Mouse (Mus musculus): ENCODE measurements around the gene Srebf1. TPM values are rescaled to one million over a fixed set of nuclear protein-coding genes. Genes with fewer than 3 reads are reported as not detected.

The Srebf1 gene
- polyA plus RNA-seq, 1 experiment, result 37.3 TPM

DNA sequence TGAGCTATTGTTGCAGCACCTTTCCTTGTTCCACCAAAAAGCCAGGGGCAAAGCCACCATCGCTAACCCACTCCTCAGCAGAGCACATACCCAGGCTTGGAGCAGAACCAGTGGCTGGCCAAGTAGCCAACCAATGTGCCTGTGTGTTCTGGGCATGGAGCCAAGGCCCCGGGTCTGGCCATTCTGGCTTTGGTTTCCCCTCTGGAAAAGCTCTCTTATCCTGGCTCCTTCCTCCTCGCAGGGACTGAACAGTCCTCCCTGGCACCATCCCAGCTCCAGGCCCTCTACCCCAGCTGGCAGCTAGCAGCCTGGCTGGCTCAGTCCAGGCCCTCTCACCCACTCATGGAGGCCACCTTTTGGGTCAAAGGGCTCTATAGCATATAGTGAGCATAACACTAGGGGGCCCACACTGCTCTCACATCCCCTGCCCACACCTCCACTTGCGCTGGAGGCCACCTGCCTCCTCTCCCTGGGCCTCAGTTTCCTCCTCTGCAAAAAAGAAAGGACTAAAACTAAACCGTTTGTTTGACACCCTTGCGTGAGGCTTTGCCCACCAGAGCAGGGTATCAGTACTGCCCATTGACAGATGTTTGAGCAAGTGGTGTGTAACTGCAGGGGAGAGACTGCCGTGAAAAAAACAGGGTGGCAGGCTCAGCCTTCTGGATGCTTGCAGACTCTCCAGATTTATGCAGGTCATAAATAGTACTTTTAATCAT lies 13.0 kb downstream of the Srebf1 start:
- 29% methylated on average over 7 of the region's 7 CpGs for WGBS
- H3K4me1 ChIP-seq (ENCODE audit: control insufficient read depth, insufficient read depth, low read length), result peaks cover 12% of the 10 kb centered on the region; the same call in 1 of the 2 replicates
- H3K4me3 ChIP-seq (replicated peaks; ENCODE audit: control insufficient read depth, low read depth, low read length), result peak overlapping the region; percentile 5
- H3K27ac ChIP-seq (ENCODE audit: control insufficient read depth, insufficient read depth, low read depth, low read length, poor library complexity), result no peak overlapping the region
- TF ChIP-seq POLR2A (IDR thresholded peaks at IDR 0.05; ENCODE audit: borderline replicate concordance, control insufficient read depth, low read depth, low read length) (no peak), CTCF (IDR thresholded peaks at IDR 0.05; ENCODE audit: control insufficient read depth, insufficient read depth, low read length) (no peak)

DNA sequence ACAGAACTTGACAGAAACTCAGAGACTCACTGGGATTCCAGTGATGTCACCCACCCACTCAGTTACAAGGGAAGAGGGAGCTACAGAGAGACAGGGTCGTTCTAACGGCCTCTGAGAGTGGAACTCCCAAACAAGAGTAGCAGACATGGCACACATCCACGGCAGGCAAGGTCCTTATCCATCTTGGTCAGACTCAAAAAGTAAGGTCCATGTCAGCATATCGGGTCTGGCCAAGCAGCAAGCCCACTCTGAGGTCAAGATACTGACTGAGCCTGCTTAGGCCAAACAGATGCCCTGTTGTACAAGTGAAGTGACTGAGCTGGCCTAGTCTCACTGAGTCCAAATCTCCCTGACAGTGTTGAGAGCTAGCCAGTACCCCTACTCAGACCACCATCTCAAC lies 13.7 kb downstream of the Srebf1 start:
- Histone ChIP-seq H3K4me3 (replicated peaks; ENCODE audit: control insufficient read depth, low read depth, low read length) (no peak overlapping the region), H3K4me1 (ENCODE audit: control insufficient read depth, insufficient read depth, low read length) (peaks cover 12% of the 10 kb centered on the region; the same call in 1 of the 2 replicates), H3K27ac (ENCODE audit: control insufficient read depth, insufficient read depth, low read depth, low read length, poor library complexity) (no peak overlapping the region)
- WGBS, result 63% methylated on average over 4 of the region's 4 CpGs
- TF ChIP-seq CTCF (IDR thresholded peaks at IDR 0.05; ENCODE audit: control insufficient read depth, insufficient read depth, low read length), result no peak
- TF ChIP-seq POLR2A (IDR thresholded peaks at IDR 0.05; ENCODE audit: borderline replicate concordance, control insufficient read depth, low read depth, low read length), result no peak

DNA sequence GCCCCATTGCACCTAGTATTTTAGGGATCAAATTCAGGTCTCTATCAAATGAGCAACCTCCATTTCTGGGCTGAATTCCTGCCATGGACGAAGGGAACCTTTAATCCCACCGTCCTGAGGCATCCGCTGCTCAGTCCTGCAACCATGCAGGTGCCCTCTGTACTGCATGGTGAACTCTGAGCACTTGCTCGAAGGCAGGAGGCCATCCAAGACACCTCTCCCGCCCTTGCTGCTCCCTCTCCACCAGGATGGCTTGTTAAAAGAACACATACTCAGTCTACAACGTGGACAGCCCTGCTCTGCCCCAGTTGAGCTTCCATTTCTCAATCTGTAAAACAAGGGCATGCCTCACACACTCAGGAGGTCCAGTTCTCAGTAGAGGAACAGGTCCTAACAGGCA lies 14.2 kb downstream of the Srebf1 start:
- peaks cover 12% of the 10 kb centered on the region; the same call in 1 of the 2 replicates for H3K4me1 ChIP-seq (ENCODE audit: control insufficient read depth, insufficient read depth, low read length)
- WGBS, result 76% methylated on average over 6 of the region's 6 CpGs
- H3K4me3 ChIP-seq (replicated peaks; ENCODE audit: control insufficient read depth, low read depth, low read length), result no peak overlapping the region
- no peak overlapping the region for H3K27ac ChIP-seq (ENCODE audit: control insufficient read depth, insufficient read depth, low read depth, low read length, poor library complexity)
- TF ChIP-seq POLR2A (IDR thresholded peaks at IDR 0.05; ENCODE audit: borderline replicate concordance, control insufficient read depth, low read depth, low read length), result no peak
- no peak for TF ChIP-seq CTCF (IDR thresholded peaks at IDR 0.05; ENCODE audit: control insufficient read depth, insufficient read depth, low read length)

DNA sequence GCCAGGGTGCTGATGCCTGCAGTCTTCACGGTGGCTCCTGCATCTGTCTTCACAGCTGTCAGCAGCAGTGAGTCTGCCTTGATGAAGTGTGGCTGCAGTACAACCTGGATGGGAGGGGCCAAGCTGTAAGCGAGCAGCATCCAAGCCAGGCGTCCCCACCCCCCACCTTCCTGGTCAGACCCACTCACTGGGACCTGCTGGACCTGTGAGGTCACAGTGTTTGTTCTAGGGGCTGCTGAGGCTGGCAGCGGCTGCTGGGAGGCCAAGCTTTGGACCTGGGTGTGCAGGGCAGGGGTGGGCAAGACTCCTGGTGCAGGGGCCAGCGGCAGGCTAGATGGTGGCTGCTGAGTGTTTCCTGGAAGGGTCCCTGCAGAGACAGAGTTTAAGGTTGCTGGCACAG lies 16.2 kb downstream of the Srebf1 start:
- Histone ChIP-seq H3K27ac (ENCODE audit: control insufficient read depth, insufficient read depth, low read depth, low read length, poor library complexity) (no peak overlapping the region), H3K4me3 (replicated peaks; ENCODE audit: control insufficient read depth, low read depth, low read length) (no peak overlapping the region), H3K4me1 (ENCODE audit: control insufficient read depth, insufficient read depth, low read length) (peaks cover 11% of the 10 kb centered on the region; the same call in 1 of the 2 replicates)
- TF ChIP-seq CTCF (IDR thresholded peaks at IDR 0.05; ENCODE audit: control insufficient read depth, insufficient read depth, low read length) (no peak), POLR2A (IDR thresholded peaks at IDR 0.05; ENCODE audit: borderline replicate concordance, control insufficient read depth, low read depth, low read length) (no peak)
- WGBS, result 82% methylated on average over 5 of the region's 5 CpGs

DNA sequence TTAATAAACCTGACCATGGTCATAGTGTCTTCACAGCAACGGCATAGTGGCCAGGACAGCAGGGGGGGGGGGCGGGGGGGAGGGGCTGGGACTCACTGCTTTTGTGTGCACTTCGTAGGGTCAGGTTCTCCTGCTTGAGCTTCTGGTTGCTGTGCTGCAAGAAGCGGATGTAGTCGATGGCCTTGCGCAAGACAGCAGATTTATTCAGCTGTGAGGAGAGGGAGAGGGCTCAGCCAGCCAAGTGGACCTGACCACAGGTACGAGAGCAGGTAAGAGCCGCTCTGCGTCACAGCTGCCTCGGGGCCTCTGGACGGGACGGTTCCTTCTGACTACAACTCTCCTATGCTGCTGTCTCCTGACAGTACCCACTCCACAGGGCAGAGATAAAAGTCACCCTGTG lies 17.4 kb downstream of the Srebf1 start:
- WGBS, result 63% methylated on average over 12 of the region's 12 CpGs
- no peak overlapping the region for H3K27ac ChIP-seq (ENCODE audit: control insufficient read depth, insufficient read depth, low read depth, low read length, poor library complexity)
- TF ChIP-seq CTCF (IDR thresholded peaks at IDR 0.05; ENCODE audit: control insufficient read depth, insufficient read depth, low read length) (no peak), POLR2A (IDR thresholded peaks at IDR 0.05; ENCODE audit: borderline replicate concordance, control insufficient read depth, low read depth, low read length) (no peak)
- H3K4me1 ChIP-seq (ENCODE audit: control insufficient read depth, insufficient read depth, low read length), result peaks cover 7% of the 10 kb centered on the region; the same call in 1 of the 2 replicates
- H3K4me3 ChIP-seq (replicated peaks; ENCODE audit: control insufficient read depth, low read depth, low read length), result no peak overlapping the region

DNA sequence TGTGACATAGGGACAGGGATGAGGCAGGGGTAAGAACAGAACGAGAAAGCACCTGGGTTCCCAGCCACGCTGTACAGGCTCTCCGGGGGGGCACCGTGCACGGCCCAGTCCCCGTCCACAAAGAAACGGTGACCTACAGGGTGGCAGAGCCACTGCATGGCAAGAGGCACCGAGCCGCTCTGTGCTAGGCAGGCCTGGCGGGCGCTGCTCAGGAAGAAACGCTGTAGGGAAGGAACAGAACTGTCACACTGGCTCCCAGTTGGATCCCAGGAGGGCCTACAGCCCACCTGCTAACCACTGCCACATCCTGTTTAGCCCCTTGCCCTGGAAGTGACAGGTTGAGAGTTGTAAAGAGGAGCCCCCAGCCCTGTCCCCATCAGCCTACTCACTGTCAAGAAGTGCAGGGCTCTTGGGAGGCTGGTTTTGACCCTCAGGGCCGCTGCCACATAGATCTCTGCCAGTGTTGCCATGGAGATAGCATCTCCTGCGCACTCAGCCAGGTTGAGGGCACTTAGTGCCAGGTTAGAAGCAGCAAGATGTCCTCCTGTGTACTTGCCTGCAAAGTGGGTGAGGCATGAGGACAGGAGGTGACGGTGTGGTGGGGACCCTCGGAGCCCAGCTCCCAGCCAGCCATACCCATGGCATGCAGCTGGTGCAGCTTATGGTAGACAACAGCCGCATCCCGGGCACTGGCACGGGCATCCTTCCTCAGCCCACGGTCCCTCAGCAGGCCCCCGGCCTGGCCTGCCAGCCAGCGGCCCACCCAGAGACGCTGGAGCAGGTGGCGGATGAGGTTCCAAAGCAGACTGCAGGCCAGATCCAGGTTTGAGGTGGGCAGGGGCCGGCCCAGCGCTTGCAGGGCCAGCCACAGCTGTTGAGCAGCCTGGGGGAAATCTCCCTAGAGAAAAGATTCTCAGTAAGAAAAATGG lies 19.4 kb downstream of the Srebf1 start:
- TF ChIP-seq POLR2A (IDR thresholded peaks at IDR 0.05; ENCODE audit: borderline replicate concordance, control insufficient read depth, low read depth, low read length) (no peak), CTCF (IDR thresholded peaks at IDR 0.05; ENCODE audit: control insufficient read depth, insufficient read depth, low read length) (no peak)
- H3K4me3 ChIP-seq (replicated peaks; ENCODE audit: control insufficient read depth, low read depth, low read length), result no peak overlapping the region
- WGBS, result 94% methylated on average over 26 of the region's 26 CpGs
- peaks cover 1% of the 10 kb centered on the region; the same call in 1 of the 2 replicates for H3K4me1 ChIP-seq (ENCODE audit: control insufficient read depth, insufficient read depth, low read length)
- no peak overlapping the region for H3K27ac ChIP-seq (ENCODE audit: control insufficient read depth, insufficient read depth, low read depth, low read length, poor library complexity)

DNA sequence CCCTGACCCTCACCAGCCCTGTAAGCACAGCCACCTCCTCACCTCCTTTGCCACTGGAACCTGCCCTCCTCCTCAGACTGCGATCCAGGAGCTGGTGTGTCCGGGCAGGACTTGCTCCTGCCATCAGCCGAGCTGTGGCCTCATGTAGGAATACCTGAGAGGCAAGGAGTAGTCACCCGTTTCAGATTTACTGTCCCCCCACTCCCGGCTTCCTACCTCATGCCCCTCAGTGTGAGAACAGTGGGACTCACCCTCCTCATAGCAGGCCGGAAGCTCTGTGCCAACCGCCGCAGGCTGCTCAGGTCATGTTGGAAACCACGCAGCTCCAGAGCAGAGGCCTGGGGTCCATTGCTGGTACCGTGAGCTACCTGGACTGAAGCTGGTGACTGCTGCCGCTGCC lies 22.0 kb downstream of the Srebf1 start:
- TF ChIP-seq POLR2A (IDR thresholded peaks at IDR 0.05; ENCODE audit: borderline replicate concordance, control insufficient read depth, low read depth, low read length) (no peak; the same call in 1 of the 2 replicates), CTCF (IDR thresholded peaks at IDR 0.05; ENCODE audit: control insufficient read depth, insufficient read depth, low read length) (no peak)
- Histone ChIP-seq H3K4me1 (ENCODE audit: control insufficient read depth, insufficient read depth, low read length) (peaks cover 1% of the 10 kb centered on the region; the same call in 1 of the 2 replicates), H3K27ac (ENCODE audit: control insufficient read depth, insufficient read depth, low read depth, low read length, poor library complexity) (no peak overlapping the region; the same call in 1 of the 2 replicates), H3K4me3 (replicated peaks; ENCODE audit: control insufficient read depth, low read depth, low read length) (no peak overlapping the region)
- 77% methylated on average over 11 of the region's 11 CpGs for WGBS

DNA sequence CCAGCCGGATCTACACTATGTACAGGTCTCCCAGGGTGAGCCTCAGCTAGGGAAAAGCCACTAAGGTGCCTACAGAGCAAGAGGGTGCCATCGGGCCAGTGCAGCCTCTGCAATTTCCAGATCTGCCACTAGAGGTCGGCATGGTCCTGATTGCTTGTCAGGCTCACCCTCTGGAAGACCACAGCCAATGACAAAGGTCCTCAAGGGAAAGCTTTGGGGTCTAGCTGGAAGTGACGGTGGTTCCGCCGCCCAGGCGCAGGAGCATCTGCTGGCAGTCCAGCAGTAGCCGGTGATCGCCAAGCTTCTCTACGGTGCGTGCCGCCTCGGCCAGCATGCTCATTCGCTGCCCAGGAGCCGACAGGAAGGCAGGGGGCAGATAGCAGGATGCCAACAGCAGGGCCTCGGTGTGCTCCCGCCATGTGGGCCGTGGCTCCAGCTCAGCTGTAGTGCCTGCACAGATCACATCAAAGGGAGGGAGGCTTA lies 22.6 kb downstream of the Srebf1 start:
- TF ChIP-seq CTCF (IDR thresholded peaks at IDR 0.05; ENCODE audit: control insufficient read depth, insufficient read depth, low read length) (peak; percentile 94), POLR2A (IDR thresholded peaks at IDR 0.05; ENCODE audit: borderline replicate concordance, control insufficient read depth, low read depth, low read length) (no peak)
- WGBS, result 19% methylated on average over 18 of the region's 18 CpGs
- Histone ChIP-seq H3K27ac (ENCODE audit: control insufficient read depth, insufficient read depth, low read depth, low read length, poor library complexity) (peak overlapping the region; percentile 7; the same call in 1 of the 2 replicates), H3K4me1 (ENCODE audit: control insufficient read depth, insufficient read depth, low read length) (peaks cover 1% of the 10 kb centered on the region; the same call in 1 of the 2 replicates), H3K4me3 (replicated peaks; ENCODE audit: control insufficient read depth, low read depth, low read length) (no peak overlapping the region)

All from bone marrow, adult 2 months (tissue).